Mouse (Mus musculus): ENCODE measurements at regions not wholly inside any gene's neighbourhood (a gene's known extent, or its start where the extent isn't known, plus 50 kb on each side); places are given as distances from the start of the nearest gene placed in this dataset.

GRCm38 (mm10) chr4:28523343-28523742, 289.6 kb upstream of the Epha7 start:
- intact Hi-C loops (cut with DNase I): no loop called here
- no peak for DNase-seq

- intact Hi-C loops (cut with DNase I): no loop called here
- peak; percentile 8 to 18 for DNase-seq
These were observed 270.7 kb upstream of the Epha7 start for GRCm38 (mm10) chr4:28542218-28542617.

- no peak for DNase-seq
- intact Hi-C loops (cut with DNase I): no loop called here
These were observed 270.1 kb upstream of the Epha7 start for GRCm38 (mm10) chr4:28542696-28543328.

- intact Hi-C loops (cut with DNase I): no loop called here
- DNase-seq: peak in 1 of 2 experiments; percentile 3
These were observed 264.6 kb upstream of the Epha7 start for GRCm38 (mm10) chr4:28548231-28548836.

GRCm38 (mm10) chr4:28571092-28571770, 241.7 kb upstream of the Epha7 start:
- intact Hi-C loops (cut with DNase I): no loop called here
- DNase-seq: no peak

- intact Hi-C loops (cut with DNase I): no loop called here
- DNase-seq: peak in 1 of 2 experiments; percentile 1
These were observed 224.0 kb upstream of the Epha7 start for GRCm38 (mm10) chr4:28588745-28589530.
